Mouse (Mus musculus) kidney, embryonic 16.5 days (tissue): ENCODE data around the gene Cltc. TPM values are rescaled to one million over a fixed set of nuclear protein-coding genes. Genes with fewer than 3 reads are reported as not detected.
"Not testable (repeated sequence)": the region's sequence is repeated elsewhere in the genome, so short reads cannot be mapped to it uniquely, and the experiment has no call there.

Experiments used
- ATAC-seq: fragments of 200-750 bp; cut with Nextera tagmentation; 2 replicates; pipeline ENCODE4 v1.8.0; 2017; ENCODE audit warnings: moderate TSS enrichment; ENCODE audit not compliant: low FRiP score, low TSS enrichment
- H3K27ac ChIP-seq: fragments of 300-500 bp; sonication (generic); 2 replicates; pipeline ENCODE4 v1.5.1; 2014; ENCODE audit warnings: low read length
- H3K27me3 ChIP-seq: fragments of 300-500 bp; sonication (generic); 2 replicates; pipeline ENCODE4 v1.6.1; 2014; ENCODE audit warnings: low read length, control low read depth, mixed read lengths; ENCODE audit not compliant: insufficient read depth
- H3K36me3 ChIP-seq: fragments of 300-500 bp; sonication (generic); 2 replicates; pipeline ENCODE4 v1.6.1; 2014; ENCODE audit warnings: low read length, control low read depth, mixed read lengths; ENCODE audit not compliant: insufficient read depth
- H3K4me1 ChIP-seq: fragments of 300-500 bp; sonication (generic); 2 replicates; pipeline ENCODE4 v1.6.1; 2014; ENCODE audit warnings: low read length, control low read depth, mixed read lengths; ENCODE audit not compliant: insufficient read depth
- H3K4me2 ChIP-seq: fragments of 300-500 bp; sonication (generic); replicated peaks from 2 replicates; pipeline ENCODE4 v1.6.1; 2014; ENCODE audit warnings: low read depth, low read length
- H3K4me3 ChIP-seq: fragments of 300-500 bp; sonication (generic); 2 replicates; pipeline ENCODE4 v1.5.1; 2014; ENCODE audit warnings: mild to moderate bottlenecking, low read length
- H3K9ac ChIP-seq: fragments of 300-500 bp; sonication (generic); replicated peaks from 2 replicates; pipeline ENCODE4 v1.6.1; 2014; ENCODE audit warnings: low read length
- H3K9me3 ChIP-seq: fragments of 300-500 bp; sonication (generic); 2 replicates; pipeline ENCODE4 v1.6.1; 2016; ENCODE audit warnings: low read length, control low read depth
- WGBS: fragments of 180-500 bp; shearing (Covaris S2); extraction: QIAGEN DNeasy Blood & Tissue Kit; methylation state at CpG from one replicate; pipeline ENCODE4 v1.1.7; 2014; 5-methylcytosine and 5-hydroxymethylcytosine counted together
- polyA plus RNA-seq: library from polyadenylated mRNA; unstranded; fragments of >200 nt; fragmentation: Nextera tagmentation; extraction: Ambion mirVana; gene quantifications from 2 replicates; pipeline ENCODE4 v1.2.1, GENCODE M21; 2015

The Cltc gene
- 174 and 186 TPM in 2 replicates for polyA plus RNA-seq

GRCm38 (mm10) chr11:86757480-86758371 lies at the start of gene Cltc:
Cltc (minus strand) TSS chr11:86757565.
- no peaks in the 10 kb centered on the region for H3K9me3 ChIP-seq
- under 1% methylated on average over 72 of the region's 73 CpGs for WGBS
- H3K27me3 ChIP-seq, result no peaks in the 10 kb centered on the region
- H3K4me1 ChIP-seq, result peaks cover 29% of the 10 kb centered on the region
- peak within 1 kb of the TSS; percentile 98 for H3K9ac ChIP-seq
- H3K4me3 ChIP-seq, result peak within 1 kb of the TSS; percentile 100
- ATAC-seq, result peak; percentile 96
- H3K4me2 ChIP-seq, result peak within 1 kb of the TSS; percentile 79
- no peaks in the 10 kb centered on the region for H3K36me3 ChIP-seq
- H3K27ac ChIP-seq, result peak within 1 kb of the TSS; percentile 98

- H3K4me3 ChIP-seq, result peak overlapping the region; percentile 100
- no peaks in the 10 kb centered on the region; the same call in 1 of the 2 replicates for H3K27me3 ChIP-seq
- peak overlapping the region; percentile 64 for H3K4me2 ChIP-seq
- peaks cover 12% of the 10 kb centered on the region for H3K36me3 ChIP-seq
- peak overlapping the region; percentile 81 for H3K9ac ChIP-seq
- H3K27ac ChIP-seq, result peak overlapping the region; percentile 81
- ATAC-seq, result peak; percentile 81
- H3K9me3 ChIP-seq, result no peaks in the 10 kb centered on the region
- peaks cover 3% of the 10 kb centered on the region; the same call in 1 of the 2 replicates for H3K4me1 ChIP-seq
- WGBS, result under 1% methylated on average over 25 of the region's 25 CpGs
Observed at GRCm38 (mm10) chr11:86807001-86807477, 49.7 kb upstream of the Cltc start.

- WGBS, result 89% methylated on average over 1 of the region's 1 CpGs
- Histone ChIP-seq H3K9me3 (no peaks in the 10 kb centered on the region), H3K4me1 (no peaks in the 10 kb centered on the region), H3K4me3 (no peak overlapping the region), H3K36me3 (peaks cover 38% of the 10 kb centered on the region), H3K9ac (no peak overlapping the region), H3K27me3 (no peaks in the 10 kb centered on the region), H3K4me2 (no peak overlapping the region), H3K27ac (no peak overlapping the region)
- no peak for ATAC-seq
Observed at GRCm38 (mm10) chr11:86794161-86794560, 36.8 kb upstream of the Cltc start.

- H3K9me3 ChIP-seq, H3K4me1 ChIP-seq, ATAC-seq, H3K27ac ChIP-seq, H3K27me3 ChIP-seq, H3K4me2 ChIP-seq, H3K4me3 ChIP-seq, H3K9ac ChIP-seq: not testable (repeated sequence)
- 96% methylated on average over 5 of the region's 5 CpGs for WGBS
- H3K36me3 ChIP-seq, result peaks cover 43% of the 10 kb centered on the region
Observed at GRCm38 (mm10) chr11:86787436-86787835, 30.1 kb upstream of the Cltc start.

- Histone ChIP-seq H3K4me3 (no peak overlapping the region), H3K4me1 (no peaks in the 10 kb centered on the region), H3K27ac (no peak overlapping the region), H3K4me2 (no peak overlapping the region), H3K9ac (no peak overlapping the region), H3K9me3 (no peaks in the 10 kb centered on the region), H3K36me3 (peaks cover 47% of the 10 kb centered on the region), H3K27me3 (no peaks in the 10 kb centered on the region)
- ATAC-seq, result no peak
- WGBS, result 93% methylated on average over 2 of the region's 2 CpGs
Observed at GRCm38 (mm10) chr11:86785767-86786166, 28.4 kb upstream of the Cltc start.

- 79% methylated on average over 4 of the region's 4 CpGs for WGBS
- H3K36me3 ChIP-seq, result peaks cover 26% of the 10 kb centered on the region; the same call in 1 of the 2 replicates
- no peak for ATAC-seq
Observed at GRCm38 (mm10) chr11:86769884-86770283, 12.5 kb upstream of the Cltc start.

GRCm38 (mm10) chr11:86764501-86764900 lies 7.1 kb upstream of the Cltc start:
- Histone ChIP-seq H3K27me3 (no peaks in the 10 kb centered on the region), H3K4me1 (no peaks in the 10 kb centered on the region), H3K4me2 (no peak overlapping the region), H3K4me3 (no peak overlapping the region), H3K27ac (no peak overlapping the region), H3K36me3 (0 out of 2 replicates have a peak, but pooled peaks cover 4% of the 10 kb centered on the region), H3K9ac (no peak overlapping the region), H3K9me3 (no peaks in the 10 kb centered on the region)
- 91% methylated on average over 2 of the region's 2 CpGs for WGBS
- ATAC-seq, result no peak

More at GRCm38 (mm10) chr11:86769884-86770283, 12.5 kb upstream of the Cltc start:
- no peaks in the 10 kb centered on the region for H3K9me3 ChIP-seq
- H3K9ac ChIP-seq, result no peak overlapping the region
- no peak overlapping the region for H3K4me3 ChIP-seq
- no peaks in the 10 kb centered on the region for H3K27me3 ChIP-seq
- no peak overlapping the region for H3K27ac ChIP-seq
- no peaks in the 10 kb centered on the region for H3K4me1 ChIP-seq
- H3K4me2 ChIP-seq, result no peak overlapping the region

GRCm38 (mm10) chr11:86763127-86763526 lies 5.8 kb upstream of the Cltc start:
- H3K9ac ChIP-seq, H3K4me3 ChIP-seq, H3K36me3 ChIP-seq, ATAC-seq, H3K4me2 ChIP-seq, H3K27ac ChIP-seq, H3K4me1 ChIP-seq, H3K9me3 ChIP-seq, H3K27me3 ChIP-seq: not testable (repeated sequence)
- WGBS, result 93% methylated on average over 11 of the region's 11 CpGs

GRCm38 (mm10) chr11:86760357-86760756 lies 3.0 kb upstream of the Cltc start:
- no peak overlapping the region for H3K27ac ChIP-seq
- H3K36me3 ChIP-seq, result no peaks in the 10 kb centered on the region
- peaks cover 9% of the 10 kb centered on the region for H3K4me1 ChIP-seq
- no peak overlapping the region for H3K9ac ChIP-seq
- no peaks in the 10 kb centered on the region for H3K27me3 ChIP-seq
- no peak for ATAC-seq
- H3K4me2 ChIP-seq, result no peak overlapping the region
- no peak overlapping the region for H3K4me3 ChIP-seq
- no peaks in the 10 kb centered on the region for H3K9me3 ChIP-seq

GRCm38 (mm10) chr11:86759886-86760285 lies 2.5 kb upstream of the Cltc start:
- no peak overlapping the region for H3K9ac ChIP-seq
- ATAC-seq, result no peak
- no peaks in the 10 kb centered on the region for H3K27me3 ChIP-seq
- H3K4me1 ChIP-seq, result peaks cover 13% of the 10 kb centered on the region
- WGBS, result 97% methylated on average over 2 of the region's 2 CpGs
- H3K4me2 ChIP-seq, result no peak overlapping the region
- no peaks in the 10 kb centered on the region for H3K9me3 ChIP-seq
- H3K27ac ChIP-seq, result no peak overlapping the region
- no peaks in the 10 kb centered on the region for H3K36me3 ChIP-seq
- no peak overlapping the region for H3K4me3 ChIP-seq
